12 mouse cellular contexts compared by ENCODE assay signal in genomic region chr3:127628311-127629184, GRCm38 (mm10). TPM values are rescaled to one million over a fixed set of nuclear protein-coding genes. Genes with fewer than 3 reads are reported as not detected.
A peak's percentile ranks its signal among the peaks of the same experiment; 100 is the strongest.
DNase-seq lines count a peak whose midpoint lies in the region; ATAC-seq and TF ChIP-seq lines count a peak whose summit lies in the region.
"Had no signal": no experiment of that assay in that cellular context is flagged by ENCODE, and none has a peak within 500 bp of the region (broad histone marks: within the 10 kb centered on the region; RNA-seq: fewer than 3 reads in every experiment).

No protein-coding gene starts in this region.

- ATAC-seq in heart, embryonic 13.5 days (ENCODE audit: extremely low read depth, insufficient number of reproducible peaks, low FRiP score, low TSS enrichment), result no peak
- ATAC-seq in embryonic facial prominence, embryonic 13.5 days (ENCODE audit: insufficient number of reproducible peaks, insufficient read depth, low FRiP score, low TSS enrichment, low read depth), result no peak
- no peak for ATAC-seq in limb, embryonic 12.5 days (ENCODE audit: insufficient number of reproducible peaks, insufficient read depth, low FRiP score, low TSS enrichment, low read depth)

- no peaks in the 10 kb centered on the region for H3K9me3 ChIP-seq in heart, embryonic 13.5 days
- H3K9me3 ChIP-seq in E14TG2a.4 (ENCODE audit: low read length), result no peaks in the 10 kb centered on the region
- no peaks in the 10 kb centered on the region for H3K9me3 ChIP-seq in embryonic facial prominence, embryonic 13.5 days
- no peaks in the 10 kb centered on the region for H3K9me3 ChIP-seq in limb, embryonic 12.5 days

- no peak overlapping the region for H3K27ac ChIP-seq in heart, embryonic 13.5 days (replicated peaks)
- no peak overlapping the region for H3K27ac ChIP-seq in embryonic facial prominence, embryonic 13.5 days
- H3K27ac ChIP-seq in limb, embryonic 12.5 days, result no peak overlapping the region

- peak overlapping the region; percentile 23 for H3K4me3 ChIP-seq in heart, embryonic 13.5 days
- H3K4me3 ChIP-seq in E14TG2a.4 (replicated peaks; ENCODE audit: low read length), result peak overlapping the region; percentile 5; the same call in 1 of the 2 replicates
- no peak overlapping the region for H3K4me3 ChIP-seq in embryonic facial prominence, embryonic 13.5 days
- H3K4me3 ChIP-seq in limb, embryonic 12.5 days (replicated peaks), result 0 out of 2 replicates have a peak overlapping the region, but pooled peaks have one; percentile 18
- H3K4me3 ChIP-seq: myocyte had no signal

- 4% methylated on average over 37 of the region's 37 CpGs for WGBS in heart, embryonic 13.5 days
- WGBS in embryonic facial prominence, embryonic 13.5 days, result under 1% methylated on average over 37 of the region's 37 CpGs
- WGBS in limb, embryonic 12.5 days, result under 1% methylated on average over 37 of the region's 37 CpGs

- no peak for TF ChIP-seq CTCF in E14TG2a.4 (conservative IDR thresholded peaks at IDR 0.05; ENCODE audit: low read length)

- peaks cover 95% of the 10 kb centered on the region for H3K27me3 ChIP-seq in heart, embryonic 13.5 days (replicated peaks)
- peaks cover 90% of the 10 kb centered on the region for H3K27me3 ChIP-seq in E14TG2a.4 (ENCODE audit: insufficient read depth, low read length)
- H3K27me3 ChIP-seq in embryonic facial prominence, embryonic 13.5 days, result peaks cover 95% of the 10 kb centered on the region
- peaks cover 94% of the 10 kb centered on the region for H3K27me3 ChIP-seq in limb, embryonic 12.5 days
- H3K27me3 ChIP-seq: CH12.LX had no signal

- no peaks in the 10 kb centered on the region for H3K36me3 ChIP-seq in heart, embryonic 13.5 days
- H3K36me3 ChIP-seq in E14TG2a.4 (ENCODE audit: insufficient read depth, low read length), result no peaks in the 10 kb centered on the region
- H3K36me3 ChIP-seq in embryonic facial prominence, embryonic 13.5 days, result no peaks in the 10 kb centered on the region
- no peaks in the 10 kb centered on the region for H3K36me3 ChIP-seq in limb, embryonic 12.5 days

- no peak for DNase-seq in heart, adult 8-10 months (ENCODE audit: low spot score)
- DNase-seq in natural killer cell, adult 2 months (ENCODE audit: low spot score in 2 of 2), result no peak
- DNase-seq in cerebellum, postnatal 36 days, result no peak
- DNase-seq in thymus, postnatal 25 days, result no peak

- peaks cover 44% of the 10 kb centered on the region for H3K4me1 ChIP-seq in heart, embryonic 13.5 days
- H3K4me1 ChIP-seq in E14TG2a.4 (replicated peaks; ENCODE audit: low read depth, low read length), result peaks cover 42% of the 10 kb centered on the region
- H3K4me1 ChIP-seq in embryonic facial prominence, embryonic 13.5 days, result peaks cover 38% of the 10 kb centered on the region
- H3K4me1 ChIP-seq in limb, embryonic 12.5 days (replicated peaks), result peaks cover 25% of the 10 kb centered on the region

- no peak overlapping the region for H3K9ac ChIP-seq in heart, embryonic 13.5 days
- no peak overlapping the region for H3K9ac ChIP-seq in embryonic facial prominence, embryonic 13.5 days
- H3K9ac ChIP-seq in limb, embryonic 12.5 days (replicated peaks), result no peak overlapping the region

- H3K4me2 ChIP-seq in heart, embryonic 13.5 days, result peak overlapping the region; percentile 27
- peak overlapping the region; percentile 11; the same call in 1 of the 2 replicates for H3K4me2 ChIP-seq in embryonic facial prominence, embryonic 13.5 days
- no peak overlapping the region for H3K4me2 ChIP-seq in limb, embryonic 12.5 days

RNA-seq across cellular contexts. Expression of gene Neurog2, which starts 4.4 kb away (rescaled TPM):
- polyA plus RNA-seq in heart, embryonic 13.5 days (2015; fragmentation: Nextera tagmentation; extraction: Ambion mirVana), result not detected in 2 replicates
- total RNA-seq in heart, adult 8-10 months (2022), result not detected
- 0.26 and 0.32 TPM in 2 replicates for polyA plus RNA-seq in embryonic facial prominence, embryonic 13.5 days (2015; fragmentation: Nextera tagmentation; extraction: Ambion mirVana)
- not detected in 2 replicates for polyA plus RNA-seq in limb, embryonic 12.5 days (2016; fragmentation: Nextera tagmentation; extraction: Ambion mirVana)
- total RNA-seq: CH12.LX; liver, adult 2 months had no signal
- polyA plus RNA-seq: liver, adult 2 months; myocyte; stomach, embryonic 14.5 days had no signal
